Mouse (Mus musculus) thymus, postnatal 10 days (tissue): ENCODE measurements around the gene Ltbp1.
"Not testable (repeated sequence)": the region's sequence is repeated elsewhere in the genome, so short reads cannot be mapped to it uniquely, and the experiment has no call there.

Source experiments
- DNase-seq, 2 experiments: peaks; one replicate each; pipeline ENCODE4 v3.0.0; 2021; ENCODE audit warnings: low spot score in 2 of 2

Ltbp1 gene

DNA sequence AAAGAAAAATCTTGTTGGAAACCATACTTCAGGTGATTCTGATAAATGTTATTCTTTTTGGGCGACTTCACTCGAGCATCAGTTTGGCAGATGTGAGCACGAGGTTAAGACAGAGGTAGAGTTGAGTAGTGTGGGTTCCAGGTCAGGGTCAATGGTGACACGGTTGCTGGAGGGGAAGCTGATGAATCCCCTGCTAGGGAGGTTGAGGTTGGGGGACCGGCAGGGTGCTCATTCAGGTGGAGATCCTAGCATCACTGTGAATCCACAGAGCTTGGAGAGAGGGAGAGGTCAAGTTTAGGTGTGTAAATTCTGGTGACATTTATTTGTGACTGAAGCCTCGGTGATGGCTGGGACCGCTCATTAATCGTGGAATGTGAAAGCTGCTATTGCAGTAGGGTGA, 110.2 kb downstream of the Ltbp1 start:
- DNase-seq: no peak

DNA sequence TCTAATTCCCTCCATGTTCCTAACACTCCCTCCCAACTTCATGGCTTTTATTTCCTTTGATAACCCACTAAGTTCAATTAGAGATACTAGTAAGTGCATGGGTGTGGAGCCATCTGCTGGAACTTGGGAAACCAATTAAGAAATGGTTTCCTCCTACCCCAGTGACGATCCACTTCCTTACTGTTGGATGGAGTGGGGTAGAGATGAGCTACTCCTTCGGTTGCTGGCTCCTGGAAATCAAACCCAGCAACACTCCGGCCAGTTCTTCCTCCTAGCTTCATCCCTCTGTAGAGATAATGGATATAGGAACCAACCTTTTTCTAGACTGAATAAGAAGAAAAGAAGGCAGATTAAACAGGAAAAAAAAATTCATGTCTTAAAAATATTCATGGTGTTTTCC, 113.5 kb downstream of the Ltbp1 start:
- DNase-seq: no peak

DNA sequence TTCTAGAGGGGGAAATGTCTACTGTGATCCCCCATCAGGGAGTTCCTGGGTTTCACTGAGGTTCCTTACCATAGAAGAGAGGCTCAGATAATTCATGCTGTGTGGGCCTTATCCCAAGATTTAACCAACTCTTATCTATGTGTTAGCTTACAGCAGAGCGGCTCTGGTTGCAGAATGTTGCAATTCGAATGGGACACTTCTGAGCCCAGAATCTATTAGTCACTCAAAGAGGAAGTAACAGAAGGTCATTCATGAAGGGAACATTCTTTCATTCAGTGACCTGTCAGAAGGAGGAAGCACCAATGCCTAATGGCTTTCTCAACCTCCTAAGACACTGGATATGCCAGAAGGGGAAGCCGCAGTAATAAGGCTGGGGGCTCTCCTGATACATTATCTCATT, 114.1 kb downstream of the Ltbp1 start:
- no peak for DNase-seq

DNA sequence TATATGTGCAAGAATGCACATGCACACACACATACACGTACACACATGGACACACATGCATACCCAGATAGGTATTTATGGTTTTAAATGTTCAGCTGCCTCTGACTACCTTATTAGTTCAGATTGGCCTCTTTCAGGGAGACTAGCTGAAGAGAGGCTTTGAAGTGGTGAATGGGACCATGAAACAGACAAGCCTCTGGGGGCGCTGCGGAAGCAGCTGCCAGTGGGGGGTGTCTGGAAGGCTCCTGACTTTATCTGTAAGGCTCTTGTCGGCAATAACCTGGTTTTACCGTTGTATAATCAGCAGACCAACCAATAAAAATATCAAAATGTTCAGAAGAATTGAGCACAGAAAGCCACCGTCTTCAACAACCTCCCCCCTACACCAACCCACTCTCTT, 114.7 kb downstream of the Ltbp1 start:
- no peak for DNase-seq

DNA sequence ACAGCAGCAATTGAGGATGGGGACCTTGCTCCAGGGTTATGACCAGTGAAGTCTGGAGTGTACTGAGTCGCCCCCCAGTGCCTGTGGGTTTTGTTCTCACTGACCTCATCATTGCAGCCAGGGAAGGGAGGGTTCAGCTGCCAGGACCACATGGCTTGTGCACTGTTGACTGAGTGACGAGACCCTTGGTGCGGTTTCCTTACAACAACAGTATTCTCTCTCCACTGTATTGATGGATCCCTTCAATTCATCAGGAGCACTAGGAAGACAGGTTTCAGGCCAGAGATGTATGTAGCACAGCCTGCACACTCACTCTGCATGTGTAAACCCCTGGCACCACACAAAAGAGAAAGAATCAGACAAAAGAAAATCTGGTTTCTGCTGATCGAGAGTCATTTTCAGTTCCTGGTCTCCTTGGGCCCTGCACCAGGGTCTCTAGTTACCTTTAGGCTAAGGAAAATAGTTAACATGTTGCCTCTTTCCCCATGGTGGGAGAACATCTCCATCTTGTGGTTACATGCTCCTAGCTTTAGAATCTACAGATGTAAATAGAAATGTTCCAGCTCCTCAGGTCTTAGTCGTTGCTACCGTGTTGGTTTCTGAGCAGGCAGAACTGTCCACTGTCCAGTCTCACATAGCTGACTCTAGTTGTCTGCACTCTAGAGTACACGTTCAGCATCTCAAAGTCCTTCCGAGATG, 117.4 kb downstream of the Ltbp1 start:
- DNase-seq: no peak

DNA sequence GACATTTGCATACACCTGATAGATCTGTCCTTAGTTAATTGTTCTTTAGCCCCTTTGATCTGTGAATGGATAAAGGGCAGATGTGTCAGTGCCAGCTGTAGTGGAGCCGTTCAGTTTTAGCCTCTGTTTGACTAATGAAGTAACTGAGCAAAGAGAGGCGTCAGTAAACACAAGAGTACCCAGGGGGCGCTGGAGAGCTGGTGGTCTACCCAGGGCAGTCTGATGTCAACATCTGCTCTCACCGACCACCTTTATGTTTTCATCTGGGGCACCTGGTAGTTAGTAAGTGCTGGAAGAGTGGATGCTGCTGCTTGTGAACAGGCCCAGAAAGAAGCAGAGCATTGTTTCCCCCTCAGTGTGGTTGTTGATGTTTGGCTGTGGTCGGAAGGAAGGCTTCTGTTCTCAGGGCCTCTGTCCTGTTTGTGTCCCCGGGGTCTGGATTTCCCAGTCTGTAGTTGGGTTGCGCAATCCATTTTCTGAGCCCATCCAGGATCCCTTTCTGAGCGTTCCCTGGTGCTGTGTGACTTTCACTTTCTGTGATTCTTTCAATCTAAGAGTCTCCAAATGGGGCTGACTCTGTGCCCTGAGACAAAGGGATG, 123.1 kb downstream of the Ltbp1 start:
- DNase-seq: peak in 1 of 2 experiments; percentile 40

DNA sequence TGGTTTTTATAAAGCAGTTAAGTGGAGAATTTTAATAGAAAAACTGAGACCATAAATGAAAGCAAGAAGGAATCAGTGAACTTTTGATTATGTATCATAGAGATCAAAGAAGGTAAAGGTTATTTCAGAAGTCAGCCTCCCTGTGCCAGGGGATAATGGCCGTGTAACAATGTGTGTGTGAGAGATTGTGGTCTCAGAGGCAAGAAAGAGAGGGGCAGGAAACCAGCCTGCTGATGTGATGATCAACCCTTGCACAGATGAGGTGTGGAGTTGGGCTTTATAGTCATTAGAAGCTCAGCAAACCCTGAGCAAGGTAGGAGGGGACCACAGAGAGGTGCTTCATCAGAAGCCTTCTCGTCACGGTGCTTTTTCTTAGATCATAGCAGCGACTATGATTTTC, 128.6 kb downstream of the Ltbp1 start:
- no peak for DNase-seq

DNA sequence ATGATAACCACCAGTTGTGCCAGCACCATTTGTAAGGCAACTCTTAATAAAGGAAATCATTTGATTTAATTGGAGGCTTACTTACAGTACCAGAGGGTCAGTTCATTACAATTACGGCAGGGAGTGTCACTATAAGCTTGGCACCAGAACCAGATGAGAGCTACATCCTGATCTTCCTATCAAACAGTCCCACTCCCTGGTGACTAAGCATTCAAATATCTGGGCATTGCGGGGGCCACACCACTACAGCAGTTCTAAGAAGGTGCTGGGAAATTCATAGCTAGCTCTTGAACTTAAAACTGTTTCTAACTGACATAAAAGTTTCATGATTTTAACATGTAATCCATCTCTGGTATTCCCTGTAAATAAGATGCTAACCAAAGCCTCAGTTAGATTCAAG, 134.4 kb downstream of the Ltbp1 start:
- no peak for DNase-seq

DNA sequence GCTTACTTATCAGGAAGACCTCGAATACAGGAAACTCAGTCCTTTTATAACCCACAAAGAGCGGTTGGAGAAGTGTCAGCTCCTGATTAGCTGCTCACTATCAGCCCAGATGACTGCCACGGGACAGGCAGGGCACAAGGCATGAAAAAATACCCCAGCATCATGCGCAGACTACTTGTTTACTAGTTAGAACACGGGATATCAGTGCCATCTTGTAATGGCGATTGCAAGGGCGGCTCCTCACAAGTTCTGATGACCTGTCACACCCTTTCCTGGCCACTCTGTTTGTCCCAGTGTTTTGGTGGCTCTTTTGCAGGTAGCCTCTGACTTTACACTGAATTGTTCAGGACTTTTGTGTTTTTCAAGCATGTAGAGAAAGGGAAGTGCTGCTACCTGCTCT, 137.5 kb downstream of the Ltbp1 start:
- DNase-seq: not testable (repeated sequence)

DNA sequence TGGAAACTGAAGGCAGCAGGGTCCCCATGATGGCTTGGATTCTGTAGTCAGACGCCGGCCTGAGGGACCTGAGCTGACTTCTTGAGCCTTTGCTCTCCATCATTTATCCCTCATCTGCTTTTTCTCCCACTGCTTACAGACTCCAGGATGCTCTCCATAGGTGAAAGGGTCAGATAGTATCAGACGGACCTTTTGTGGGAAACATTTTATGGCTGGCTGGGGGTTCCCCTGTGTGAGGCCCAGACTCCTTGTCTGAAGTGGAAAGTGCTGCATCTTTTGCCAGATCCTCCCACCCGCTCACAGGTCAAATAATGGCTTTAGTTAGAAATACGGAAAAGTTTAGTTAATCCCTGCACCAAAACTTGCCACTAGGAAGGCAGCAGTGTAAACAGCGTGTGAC, 138.6 kb downstream of the Ltbp1 start:
- DNase-seq: no peak

DNA sequence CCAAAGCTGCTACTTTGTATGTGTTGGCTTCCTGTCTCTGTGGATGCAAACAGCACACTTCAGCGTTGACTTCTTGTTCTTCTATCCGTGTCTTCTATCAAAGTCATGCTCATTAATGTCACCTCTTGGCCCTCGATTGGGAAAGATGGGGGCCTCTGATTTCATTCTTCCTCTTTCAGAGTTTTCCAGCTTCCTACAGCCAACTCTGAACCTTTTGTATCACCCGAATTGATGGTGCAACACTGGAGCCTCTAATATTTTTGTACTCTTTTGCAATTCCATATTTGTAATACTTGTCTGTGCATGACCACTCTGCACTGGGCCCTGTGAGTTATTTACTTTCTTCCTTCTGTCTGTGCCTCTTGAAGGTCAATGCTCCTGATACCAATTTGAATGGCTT, 141.8 kb downstream of the Ltbp1 start:
- no peak for DNase-seq

DNA sequence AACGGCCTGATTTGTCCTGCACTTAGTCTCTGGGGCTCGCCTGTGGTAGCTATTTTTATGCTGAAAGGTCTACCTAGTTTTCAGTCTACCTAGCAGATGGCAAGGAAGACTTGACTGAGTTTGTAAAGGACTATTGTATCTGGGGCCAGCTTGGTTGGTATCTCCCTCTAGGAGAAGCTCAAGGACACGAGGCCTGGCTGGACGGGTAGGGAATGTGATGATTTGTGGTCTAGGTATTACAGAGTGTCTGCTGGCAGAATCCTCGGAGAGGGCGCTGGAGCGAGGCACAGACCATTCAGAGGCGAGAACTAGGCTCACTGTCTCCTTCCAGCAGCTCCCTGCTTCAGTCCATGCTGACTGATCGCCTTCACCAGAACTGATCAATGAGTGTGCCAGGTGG, 146.4 kb downstream of the Ltbp1 start:
- DNase-seq: no peak

DNA sequence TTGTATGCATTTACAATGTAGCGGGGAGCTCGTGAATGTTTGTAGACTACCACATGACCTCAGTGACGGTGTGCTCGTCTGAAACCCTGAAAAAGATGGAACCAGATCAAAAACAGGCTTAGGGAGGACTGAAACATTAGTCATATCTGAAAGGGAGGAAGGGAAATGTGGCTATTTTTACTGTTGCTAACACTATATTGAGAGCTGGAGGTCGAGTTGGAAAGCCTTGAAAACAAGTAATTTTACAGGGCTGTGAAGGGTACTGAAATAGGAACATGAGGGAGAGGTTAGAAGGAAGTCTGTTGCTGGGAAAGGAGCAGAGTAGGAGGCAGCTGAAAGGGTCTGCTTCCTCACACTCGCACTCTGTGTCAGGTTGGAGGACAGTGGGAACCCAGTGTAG, 147.7 kb downstream of the Ltbp1 start:
- no peak for DNase-seq

DNA sequence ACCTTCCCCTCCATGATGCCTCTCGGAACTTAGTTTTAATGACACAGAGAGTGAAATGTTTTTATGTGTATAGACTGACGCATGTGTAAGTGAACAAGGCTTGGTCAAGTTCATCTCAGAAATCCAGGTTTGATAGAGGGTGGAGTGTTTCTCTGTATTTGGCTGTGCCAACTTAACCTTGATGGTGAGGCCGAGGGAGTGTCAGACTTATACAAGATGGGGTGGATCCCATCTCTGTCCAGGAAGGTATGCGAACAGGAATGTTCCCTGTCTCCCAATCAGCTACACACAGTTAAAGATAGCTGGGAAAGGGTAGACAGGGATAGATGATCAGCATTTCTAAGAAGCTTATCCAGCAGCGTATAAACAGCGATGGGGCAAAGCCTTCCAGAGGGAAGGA, 153.0 kb downstream of the Ltbp1 start:
- DNase-seq: no peak

DNA sequence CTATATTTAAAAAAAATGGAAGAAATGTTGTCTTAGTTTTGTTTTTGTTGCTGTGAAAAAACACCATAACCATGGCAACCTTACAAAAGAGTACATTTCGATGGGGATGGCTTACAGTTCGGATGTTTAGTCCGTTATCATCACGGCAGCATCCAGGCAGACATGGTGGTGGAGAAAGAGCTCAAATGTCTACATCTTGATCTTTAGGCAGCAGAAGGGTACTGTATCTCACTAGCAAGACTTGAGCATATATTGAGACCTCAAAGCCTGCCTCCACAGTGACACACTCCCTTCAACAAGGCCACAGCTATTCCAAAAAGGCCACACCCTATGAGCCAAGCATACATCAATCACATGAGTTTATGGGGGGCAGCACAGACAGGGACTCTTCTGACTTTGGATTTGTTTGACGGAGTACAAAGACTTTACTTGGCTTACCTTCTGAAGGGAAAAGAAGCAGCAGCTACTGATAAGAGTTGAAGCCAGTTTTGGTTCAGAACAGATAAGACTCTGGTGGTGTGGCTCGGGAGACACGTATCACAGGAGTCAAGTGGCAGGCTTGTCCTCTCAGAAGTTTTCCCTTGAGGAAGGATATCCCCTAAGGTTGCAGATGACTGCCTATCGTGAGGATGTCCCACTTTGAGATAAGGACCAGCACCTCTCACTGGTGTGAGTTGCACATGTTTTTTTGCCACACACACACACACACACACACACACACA, 153.9 kb downstream of the Ltbp1 start:
- no peak for DNase-seq

DNA sequence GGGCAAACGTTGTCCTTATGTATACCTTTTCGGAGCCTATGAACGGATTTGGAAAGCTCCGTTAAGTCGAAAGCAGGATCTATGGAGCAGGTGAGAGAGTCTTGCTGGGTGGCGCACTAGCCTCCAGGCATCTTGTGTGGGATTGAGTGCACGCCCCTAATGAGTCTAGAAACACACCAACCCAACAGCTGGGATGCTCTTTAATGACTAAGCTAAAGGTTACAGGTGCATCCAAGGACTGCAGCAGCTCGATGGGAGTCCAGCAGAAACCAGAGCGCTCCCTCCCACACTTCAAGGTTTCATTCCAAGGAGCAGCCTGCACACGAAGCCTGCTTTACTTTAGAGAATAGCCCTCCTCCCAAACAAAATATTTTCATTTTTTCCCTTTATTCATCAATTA, 155.7 kb downstream of the Ltbp1 start:
- no peak for DNase-seq

DNA sequence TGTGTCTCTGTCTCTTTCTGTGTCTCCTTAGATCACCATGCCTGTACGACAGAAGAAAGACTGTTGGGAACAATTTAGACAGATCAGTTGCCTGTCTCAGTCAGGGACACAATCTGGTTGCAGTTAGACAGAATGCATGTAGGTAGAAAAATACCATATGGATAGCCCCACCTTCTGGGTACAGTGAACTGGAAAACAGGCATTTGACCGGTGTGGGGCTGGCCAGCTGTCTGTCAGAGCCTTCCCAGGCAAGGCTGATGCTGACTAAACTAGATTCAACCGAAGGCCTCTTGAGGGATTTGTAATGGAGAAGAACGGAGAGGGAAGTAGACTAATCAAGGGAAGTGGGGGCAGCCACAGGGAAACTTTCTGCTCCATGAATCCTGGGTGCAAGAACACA, 156.6 kb downstream of the Ltbp1 start:
- DNase-seq: no peak

DNA sequence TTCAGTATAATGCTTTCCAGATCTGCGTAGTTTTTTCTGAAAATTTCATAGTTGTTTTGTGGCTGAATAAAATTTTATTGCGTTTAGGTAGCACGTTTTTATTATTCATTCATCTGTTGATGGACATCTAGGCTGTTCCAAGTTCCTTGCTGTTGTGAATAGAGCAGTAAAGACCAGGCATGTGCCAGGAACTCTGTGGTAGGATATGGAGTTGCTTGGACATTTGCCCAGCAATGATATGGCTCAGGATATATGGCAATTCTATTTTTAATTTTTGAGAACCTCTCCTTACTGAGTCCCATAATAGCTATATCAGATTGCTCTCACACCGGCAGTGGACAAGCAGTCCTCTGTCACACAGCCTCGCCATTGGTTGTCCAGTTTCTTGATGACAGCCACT, 159.2 kb downstream of the Ltbp1 start:
- DNase-seq: no peak

DNA sequence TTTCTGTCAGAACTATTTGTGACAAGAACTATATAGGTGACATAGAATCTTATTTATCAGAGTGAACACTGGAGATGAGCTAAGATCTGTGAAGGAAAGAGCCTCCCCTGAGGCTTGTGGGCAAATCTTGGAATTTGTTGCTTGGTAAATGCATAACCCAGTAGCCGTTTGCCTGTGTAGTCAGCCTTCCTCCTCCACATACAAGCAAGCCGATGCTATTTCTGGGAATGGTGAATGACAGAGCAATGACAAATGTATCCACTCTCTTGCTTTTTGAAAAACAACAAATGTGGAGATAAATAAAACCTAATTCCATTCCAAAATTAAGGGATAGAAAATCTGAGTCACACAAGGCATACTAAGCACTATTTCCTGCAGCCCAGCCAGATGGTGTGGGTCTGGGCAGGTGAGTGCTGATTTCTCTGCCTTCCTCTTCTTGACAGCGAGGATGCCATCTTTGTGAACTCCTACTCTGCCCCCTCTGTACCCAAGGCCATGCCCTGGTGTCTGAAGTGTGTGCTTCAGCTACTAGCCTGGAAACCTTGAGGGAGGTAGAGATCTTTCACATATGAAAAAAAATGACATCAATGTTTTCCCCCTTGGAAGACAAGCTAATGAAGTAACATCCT, 163.3 kb downstream of the Ltbp1 start:
- no peak for DNase-seq

DNA sequence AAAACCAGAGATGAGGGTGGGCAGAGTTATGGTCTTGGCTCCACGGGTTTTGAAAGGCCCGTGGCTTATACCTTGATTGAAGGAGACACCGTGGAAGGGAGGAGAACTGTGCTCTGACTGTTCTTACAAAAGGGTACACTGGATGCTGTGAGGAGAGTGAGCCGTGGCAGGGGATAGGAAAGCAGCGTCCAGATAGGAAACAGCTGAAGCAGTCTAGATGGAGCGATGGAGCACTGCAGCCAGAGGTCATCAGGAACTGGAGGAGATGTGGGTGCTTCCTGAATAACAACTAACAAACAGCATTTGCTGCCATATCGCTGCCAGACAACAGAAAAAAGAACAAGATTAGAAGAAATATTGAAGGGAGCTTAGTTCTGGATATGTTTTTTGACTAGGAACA, 166.3 kb downstream of the Ltbp1 start:
- no peak for DNase-seq

DNA sequence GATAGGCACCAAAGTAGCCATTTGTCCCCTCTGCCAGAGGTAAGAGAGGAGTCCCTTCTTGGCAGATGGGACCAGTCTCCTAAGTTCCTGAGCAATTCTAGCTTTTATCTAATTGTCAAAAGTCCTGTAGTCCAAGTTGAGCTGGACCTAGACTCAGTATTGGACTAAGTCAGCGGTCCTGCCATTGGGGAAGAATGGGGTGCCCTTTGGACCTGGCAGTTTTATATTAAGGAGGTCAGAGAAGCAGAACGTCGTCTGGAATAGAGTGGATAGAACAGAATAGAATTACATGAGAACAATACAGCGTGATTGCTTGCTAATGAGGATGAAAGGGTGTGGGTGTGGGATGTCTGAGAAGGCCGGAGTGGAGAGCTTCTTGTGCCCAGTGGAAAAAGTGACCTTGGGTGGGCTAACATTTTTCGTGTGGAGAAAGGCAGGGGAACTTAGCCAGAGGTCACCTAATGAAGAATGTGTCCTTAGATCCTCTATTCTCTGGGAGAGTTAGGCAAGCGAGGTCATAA, 167.4 kb downstream of the Ltbp1 start:
- no peak for DNase-seq

DNA sequence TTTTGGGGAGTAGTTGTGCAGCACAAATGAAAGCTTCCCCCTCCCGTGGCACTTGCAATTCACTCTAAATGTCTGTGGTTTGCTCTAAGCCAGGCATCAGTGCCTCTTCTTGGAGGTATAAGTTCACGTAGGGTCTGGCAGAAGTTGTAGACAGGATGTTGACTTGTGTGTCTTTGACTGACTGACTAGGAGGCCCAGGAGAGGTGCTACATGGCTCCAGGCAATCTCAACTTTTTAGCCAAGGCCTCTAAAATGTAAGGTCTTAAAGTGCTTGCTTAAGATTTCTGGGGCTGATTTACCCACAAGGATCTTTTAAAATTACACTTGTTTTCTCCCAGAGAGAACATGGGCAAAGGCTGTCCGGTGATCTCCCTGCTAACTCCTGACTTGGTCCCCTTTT, 169.1 kb downstream of the Ltbp1 start:
- no peak for DNase-seq
